8 mouse cellular contexts compared by ENCODE assay signal in the genomic region with DNA sequence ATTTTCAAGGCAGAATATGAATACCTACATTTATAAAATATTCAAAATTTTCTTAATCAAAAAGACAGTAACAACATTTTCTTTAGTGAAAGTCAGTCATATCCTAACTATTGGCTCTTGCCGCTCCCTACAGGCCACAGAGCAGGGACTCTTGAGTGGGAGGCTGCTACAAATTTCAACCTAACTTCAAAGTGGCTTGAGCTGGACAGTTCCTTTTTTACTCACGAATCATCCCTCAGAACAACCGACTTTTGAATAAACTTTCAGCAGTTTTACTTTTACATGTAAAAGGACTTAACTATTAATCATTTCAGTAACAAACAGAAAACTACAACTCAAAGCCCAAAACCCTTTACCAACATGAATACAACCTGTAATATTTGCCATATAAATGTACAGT. TPM values are rescaled to one million over a fixed set of nuclear protein-coding genes. Genes with fewer than 3 reads are reported as not detected.
A peak's percentile ranks its signal among the peaks of the same experiment; 100 is the strongest.
DNase-seq lines count a peak whose midpoint lies in the region; ATAC-seq and TF ChIP-seq lines count a peak whose summit lies in the region.

No protein-coding gene starts in this region.

- H3K4me3 ChIP-seq in heart, embryonic 13.5 days, result peak overlapping the region; percentile 89
- H3K4me3 ChIP-seq in G1E (ENCODE audit: low read depth, low read length), result peak overlapping the region; percentile 79
- H3K4me3 ChIP-seq in hindbrain, embryonic 10.5 days, result peak overlapping the region; percentile 86
- H3K4me3 ChIP-seq in macrophage (ENCODE audit: inconsistent target), result peak overlapping the region; percentile 100

- H3K27ac ChIP-seq in heart, embryonic 13.5 days (replicated peaks), result no peak overlapping the region
- no peak overlapping the region for H3K27ac ChIP-seq in hindbrain, embryonic 10.5 days
- no peak overlapping the region for H3K27ac ChIP-seq in macrophage

- intact Hi-C loops in heart, postnatal 36 days (cut with DNase I), result loop anchor here (5.0 kb wide), 1 partner anchor 51 kb away; a partner anchor contains a TSS

- TF ChIP-seq CTCF in G1E (IDR thresholded peaks at IDR 0.05; ENCODE audit: low read depth, low read length), result no peak

- H3K9ac ChIP-seq in heart, embryonic 13.5 days, result peak overlapping the region; percentile 92

- peaks cover 61% of the 10 kb centered on the region for H3K79me2 ChIP-seq in macrophage (ENCODE audit: inconsistent target)

- no peaks in the 10 kb centered on the region for H3K27me3 ChIP-seq in heart, embryonic 13.5 days (replicated peaks)
- H3K27me3 ChIP-seq in G1E (ENCODE audit: insufficient read depth, low read length), result no peaks in the 10 kb centered on the region
- H3K27me3 ChIP-seq in hindbrain, embryonic 10.5 days (ENCODE audit: insufficient read depth, poor library complexity, severe bottlenecking), result no peaks in the 10 kb centered on the region

- H3K4me1 ChIP-seq in heart, embryonic 13.5 days, result peaks cover 24% of the 10 kb centered on the region
- peaks cover 17% of the 10 kb centered on the region for H3K4me1 ChIP-seq in G1E (ENCODE audit: insufficient read depth, low read depth, low read length)
- H3K4me1 ChIP-seq in hindbrain, embryonic 10.5 days (replicated peaks), result peaks cover 26% of the 10 kb centered on the region

- ATAC-seq in heart, embryonic 13.5 days (ENCODE audit: extremely low read depth, insufficient number of reproducible peaks, low FRiP score, low TSS enrichment), result no peak
- no peak for ATAC-seq in G1E (ENCODE audit: extremely low read depth, insufficient number of reproducible peaks, low FRiP score, poor library complexity, severe bottlenecking)

- H3K36me3 ChIP-seq in heart, embryonic 13.5 days, result peaks cover 15% of the 10 kb centered on the region
- H3K36me3 ChIP-seq in G1E (replicated peaks) (peaks cover 28% of the 10 kb centered on the region), macrophage (ENCODE audit: inconsistent target) (peaks cover 9% of the 10 kb centered on the region; the same call in 1 of the 2 replicates)
- 0 out of 2 replicates have a peak, but pooled peaks cover 25% of the 10 kb centered on the region for H3K36me3 ChIP-seq in hindbrain, embryonic 10.5 days

- 0 out of 2 replicates have a peak, but pooled peaks cover 8% of the 10 kb centered on the region for H3K9me3 ChIP-seq in heart, embryonic 13.5 days
- H3K9me3 ChIP-seq in G1E (replicated peaks), result no peaks in the 10 kb centered on the region
- 0 out of 2 replicates have a peak, but pooled peaks cover 5% of the 10 kb centered on the region for H3K9me3 ChIP-seq in hindbrain, embryonic 10.5 days

- 26% methylated on average over 3 of the region's 3 CpGs for WGBS in heart, embryonic 13.5 days
- WGBS in hindbrain, embryonic 10.5 days, result 62% methylated on average over 3 of the region's 3 CpGs
- 21% methylated on average over 3 of the region's 3 CpGs for WGBS in macrophage (ENCODE audit: missing documents)

- DNase-seq in heart, postnatal 36 days, result no peak
- no peak for DNase-seq in G1E (ENCODE audit: low spot score)
- DNase-seq in hindbrain, embryonic 10.5 days (ENCODE audit: low spot score), result no peak
- no peak for DNase-seq in urinary bladder, adult 18-20 months (ENCODE audit: low spot score in 2 of 2)
- DNase-seq in spleen, postnatal 14 days (ENCODE audit: low spot score in 2 of 2), result no peak
- no peak for DNase-seq in adrenal gland, postnatal 14 days

- peak overlapping the region; percentile 88 for H3K4me2 ChIP-seq in heart, embryonic 13.5 days

RNA-seq across cellular contexts. Expression of a gene that starts 0.9 kb away (rescaled TPM):
- polyA plus RNA-seq in heart, embryonic 13.5 days (2015; fragmentation: Nextera tagmentation; extraction: Ambion mirVana), result 8.7 and 9.1 TPM in 2 replicates
- 10 to 100 TPM; 21.6 to 25.2 TPM for total RNA-seq in heart, postnatal 36 days (2021)
- total RNA-seq in G1E (2014; fragmentation: Nextera tagmentation) (16.0 and 17.2 TPM in 2 replicates), G1E (2017) (19.2 and 20.4 TPM in 2 replicates)
- polyA plus RNA-seq in G1E (2012) (0.95 and 1.6 TPM in 2 replicates), macrophage (2018) (6.3 to 14.6 TPM (median 9.9 TPM) in 3 replicates)
- polyA plus RNA-seq in hindbrain, embryonic 10.5 days (2016; fragmentation: Nextera tagmentation; extraction: Ambion mirVana), result 8.0 and 8.2 TPM in 2 replicates
- 10 to 100 TPM; 12.9 to 77.0 (median 35.4) TPM for total RNA-seq in macrophage (2018; cell fraction: chromatin; rRNA removed)
- 10 to 100 TPM in 18 of 26 experiments, 1 to 10 TPM in 8; 8.0 to 17.2 (median 11.2) TPM for total RNA-seq in macrophage (2018; cell fraction: cytosol; rRNA removed)
- total RNA-seq in macrophage (2018; cell fraction: nucleus; rRNA removed), result 10 to 100 TPM in 25 of 26 experiments, 1 to 10 TPM in 1; 8.4 to 50.7 (median 21.3) TPM
- total RNA-seq in adrenal gland, postnatal 14 days (2021), result 33.5 and 40.0 TPM in 2 replicates

RNA-seq across cellular contexts. Expression of a gene that starts 1.1 kb away (rescaled TPM):
- 4.6 and 5.5 TPM in 2 replicates for polyA plus RNA-seq in heart, embryonic 13.5 days (2015; fragmentation: Nextera tagmentation; extraction: Ambion mirVana)
- 10 to 100 TPM; 18.3 to 18.8 TPM for total RNA-seq in heart, postnatal 36 days (2021)
- total RNA-seq in G1E (2014; fragmentation: Nextera tagmentation) (19.6 and 22.6 TPM in 2 replicates), G1E (2017) (36.8 and 44.1 TPM in 2 replicates)
- polyA plus RNA-seq in G1E (2012) (0.76 and 0.88 TPM in 2 replicates), macrophage (2018) (38.8 to 52.5 TPM (median 44.9 TPM) in 3 replicates)
- 4.9 and 5.2 TPM in 2 replicates for polyA plus RNA-seq in hindbrain, embryonic 10.5 days (2016; fragmentation: Nextera tagmentation; extraction: Ambion mirVana)
- total RNA-seq in macrophage (2018; cell fraction: chromatin; rRNA removed), result 100 to 1,000 TPM in 10 of 26 experiments, 10 to 100 TPM in 16; 40.4 to 140 (median 93.1) TPM
- 10 to 100 TPM; 31.3 to 64.5 (median 40.6) TPM for total RNA-seq in macrophage (2018; cell fraction: cytosol; rRNA removed)
- total RNA-seq in macrophage (2018; cell fraction: nucleus; rRNA removed), result 100 to 1,000 TPM in 6 of 26 experiments, 10 to 100 TPM in 20; 56.0 to 154 (median 85.4) TPM
- total RNA-seq in adrenal gland, postnatal 14 days (2021), result 36.2 and 38.3 TPM in 2 replicates

RNA-seq across cellular contexts. Expression of a gene that starts 49.9 kb away (rescaled TPM):
- polyA plus RNA-seq in heart, embryonic 13.5 days (2015; fragmentation: Nextera tagmentation; extraction: Ambion mirVana), result 15.4 and 16.0 TPM in 2 replicates
- 10 to 100 TPM; 30.4 to 36.0 TPM for total RNA-seq in heart, postnatal 36 days (2021)
- 22.1 and 38.8 TPM in 2 replicates for total RNA-seq in G1E (2014; fragmentation: Nextera tagmentation)
- 26.4 and 29.7 TPM in 2 replicates for total RNA-seq in G1E (2017)
- polyA plus RNA-seq in G1E (2012), result 15.1 and 18.6 TPM in 2 replicates
- polyA plus RNA-seq in hindbrain, embryonic 10.5 days (2016; fragmentation: Nextera tagmentation; extraction: Ambion mirVana), result 27.1 and 36.0 TPM in 2 replicates
- total RNA-seq in macrophage (2018; cell fraction: chromatin; rRNA removed), result 100 to 1,000 TPM in 14 of 26 experiments, 10 to 100 TPM in 12; 41.0 to 272 (median 112) TPM
- total RNA-seq in macrophage (2018; cell fraction: cytosol; rRNA removed), result 10 to 100 TPM; 32.6 to 69.0 (median 46.5) TPM
- 100 to 1,000 TPM in 8 of 26 experiments, 10 to 100 TPM in 18; 39.4 to 168 (median 80.4) TPM for total RNA-seq in macrophage (2018; cell fraction: nucleus; rRNA removed)
- polyA plus RNA-seq in macrophage (2018), result 36.5 to 75.0 TPM (median 54.4 TPM) in 3 replicates
- 34.1 and 44.3 TPM in 2 replicates for total RNA-seq in adrenal gland, postnatal 14 days (2021)

RNA-seq across cellular contexts. Expression of a gene that starts 53.0 kb away (rescaled TPM):
- polyA plus RNA-seq in heart, embryonic 13.5 days (2015; fragmentation: Nextera tagmentation; extraction: Ambion mirVana), result 3.4 and 3.9 TPM in 2 replicates
- total RNA-seq in heart, postnatal 36 days (2021), result 1 to 10 TPM in 1 of 2 experiments, under 1 TPM in 1; 0.69 to 1.7 TPM
- total RNA-seq in G1E (2014; fragmentation: Nextera tagmentation) (not detected in 2 replicates), G1E (2017) (0.05 and 0.06 TPM in 2 replicates)
- polyA plus RNA-seq in G1E (2012) (not detected in 2 replicates), macrophage (2018) (0.22 to 0.67 TPM (median 0.42 TPM) in 3 replicates)
- polyA plus RNA-seq in hindbrain, embryonic 10.5 days (2016; fragmentation: Nextera tagmentation; extraction: Ambion mirVana), result 1.6 and 2.6 TPM in 2 replicates
- total RNA-seq in macrophage (2018; cell fraction: chromatin; rRNA removed), result 1 to 10 TPM in 15 of 26 experiments, under 1 TPM in 10, not detected in 1; 0.35 to 4.1 (median 1.1) TPM
- total RNA-seq in macrophage (2018; cell fraction: cytosol; rRNA removed), result under 1 TPM in 21 of 26 experiments, not detected in 5; 0.03 to 0.80 (median 0.34) TPM
- total RNA-seq in macrophage (2018; cell fraction: nucleus; rRNA removed), result 1 to 10 TPM in 11 of 26 experiments, under 1 TPM in 10, not detected in 5; 0.12 to 2.8 (median 1.1) TPM
- total RNA-seq in adrenal gland, postnatal 14 days (2021), result 0.38 and 0.52 TPM in 2 replicates
